Mouse (Mus musculus): Measurements from ENCODE around the gene Ppif.

Ppif gene

DNA sequence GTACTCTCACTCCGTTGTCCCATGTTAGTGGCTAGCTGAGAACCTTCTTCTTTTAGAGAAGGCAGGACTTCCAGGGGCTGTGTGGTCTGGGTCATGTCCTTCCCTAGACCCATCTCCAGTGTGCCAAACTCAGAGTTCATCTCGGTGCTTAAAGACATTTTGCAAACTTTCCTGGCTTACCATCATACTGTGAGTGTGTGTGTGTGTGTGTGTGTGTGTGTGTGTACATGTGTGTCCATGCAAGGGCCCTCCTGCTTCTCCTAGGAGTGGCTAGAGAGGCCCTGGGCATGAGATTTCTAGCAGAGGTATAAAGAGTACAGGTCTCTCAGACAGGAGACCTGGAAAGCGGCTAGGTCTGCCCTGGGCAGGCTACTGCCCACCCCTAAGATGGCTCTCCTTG is 42.2 kb downstream of the Ppif start:
- no peak for DNase-seq (ENCODE audit: low read depth, low spot score)

DNA sequence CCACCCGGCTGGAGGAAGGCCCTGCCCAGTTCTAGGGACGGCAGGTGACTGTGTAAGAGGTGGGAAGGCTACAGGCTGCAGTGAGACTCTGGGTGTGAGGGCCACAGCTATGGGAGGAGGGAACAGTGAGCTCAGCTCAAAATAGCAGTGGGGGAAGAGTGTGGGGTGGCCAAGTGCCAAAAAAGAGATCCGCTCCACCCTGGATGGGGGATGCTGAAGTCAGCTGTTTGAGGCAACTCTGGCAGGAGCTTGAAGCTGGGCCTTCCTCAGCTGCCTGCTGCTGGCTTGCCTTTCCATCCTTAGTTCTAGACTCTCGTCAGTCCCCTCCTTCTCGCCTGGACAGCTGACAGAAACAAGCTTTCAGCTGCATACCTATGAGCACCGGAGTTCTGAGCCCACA is 42.6 kb downstream of the Ppif start:
- no peak for DNase-seq (ENCODE audit: low read depth, low spot score)

DNA sequence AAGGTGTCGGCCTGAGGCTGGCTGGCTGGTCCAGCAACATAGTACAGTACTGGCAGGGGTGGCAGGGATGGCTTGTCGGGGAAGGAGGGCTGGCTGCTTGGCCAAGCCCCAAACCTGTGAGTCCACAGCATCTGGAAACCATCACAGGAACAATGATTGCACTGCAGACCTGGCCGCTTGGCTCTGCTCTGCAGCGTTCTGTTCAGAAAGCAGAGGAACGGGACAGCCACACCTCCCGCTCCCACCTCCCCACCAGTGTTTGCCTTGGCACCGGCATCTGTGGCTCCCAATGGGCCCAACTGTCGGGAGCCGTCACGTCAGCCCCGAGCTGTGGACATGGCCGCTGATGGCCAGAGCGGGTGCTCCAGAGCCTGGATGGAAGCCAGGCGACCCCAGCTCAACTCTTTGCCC is 44.6 kb downstream of the Ppif start:
- DNase-seq (ENCODE audit: low read depth, low spot score) = no peak

DNA sequence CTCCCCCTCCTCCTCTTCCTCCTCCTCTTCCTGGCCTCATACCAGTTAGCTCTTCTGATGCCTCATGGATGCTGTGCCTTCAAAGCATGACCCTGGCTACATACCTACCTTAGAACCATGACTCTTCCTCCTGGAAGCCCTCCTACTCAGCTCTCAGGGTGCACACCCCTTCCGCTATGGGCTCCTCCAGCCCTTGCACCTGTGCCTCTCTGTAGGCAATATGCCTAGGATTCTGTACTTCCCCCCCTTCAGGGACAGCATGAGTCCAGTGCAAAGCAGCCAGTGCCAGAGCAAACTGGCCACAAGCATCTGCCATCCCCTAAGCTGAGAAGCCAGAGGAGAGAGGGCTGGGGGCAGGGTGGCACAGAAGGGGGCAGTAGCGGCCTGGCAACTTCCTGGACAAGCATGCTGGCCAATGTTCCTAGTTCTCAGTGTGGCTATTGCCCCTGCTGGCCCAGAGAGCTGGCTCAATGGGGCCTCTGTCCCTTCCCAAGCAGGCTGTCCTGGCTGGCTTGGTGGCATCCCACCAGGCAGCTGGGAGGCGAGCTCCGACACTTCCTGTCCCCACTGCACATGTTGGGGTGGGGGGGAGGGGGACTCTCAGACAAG is 46.1 kb downstream of the Ppif start:
- DNase-seq (ENCODE audit: low read depth, low spot score) = no peak

DNA sequence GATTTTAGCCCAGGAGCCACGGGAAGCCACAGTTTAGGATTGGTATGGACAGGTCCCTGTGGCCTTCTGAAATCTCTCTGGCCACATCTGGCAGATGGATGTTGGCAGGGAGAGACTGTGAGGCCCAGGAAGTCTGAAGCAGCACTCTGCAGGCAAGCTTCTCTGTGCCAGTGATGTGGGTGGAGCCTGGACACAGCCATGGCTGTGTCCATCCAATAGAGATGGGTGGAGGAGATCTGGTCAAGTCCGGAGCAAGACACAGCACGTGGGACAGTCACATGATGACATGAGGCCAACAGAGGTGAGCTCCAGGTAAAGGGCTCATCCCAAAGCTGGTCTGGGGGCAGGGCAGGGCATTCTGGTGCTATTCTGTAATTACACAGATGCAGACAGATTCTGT is 47.3 kb downstream of the Ppif start:
- DNase-seq (ENCODE audit: low read depth, low spot score) = no peak

DNA sequence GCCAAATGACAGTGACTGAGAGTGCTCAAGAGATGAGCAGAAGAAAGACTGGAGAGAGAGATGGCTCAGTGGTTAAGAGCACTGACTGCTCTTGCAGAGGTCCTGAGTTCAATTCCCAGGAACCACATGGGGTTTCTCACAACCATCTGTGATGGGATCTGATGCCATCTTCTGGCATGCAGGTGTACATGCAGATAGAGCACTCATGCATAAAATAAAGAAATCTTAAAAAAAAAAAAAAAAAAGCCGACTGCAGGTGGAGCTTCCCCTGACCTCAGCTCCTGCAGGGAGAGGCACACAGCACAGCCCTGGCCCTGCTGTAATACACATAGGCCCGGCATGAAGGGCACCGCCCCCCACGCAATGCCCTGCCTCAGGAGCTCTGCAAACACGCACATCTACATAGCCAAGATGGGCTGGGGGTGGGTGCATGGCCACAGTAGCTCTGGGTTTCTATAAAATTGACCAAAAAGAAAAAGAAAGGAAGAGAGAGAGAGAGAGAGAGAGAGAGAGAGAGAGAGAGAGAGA is 48.0 kb downstream of the Ppif start:
- DNase-seq (ENCODE audit: low read depth, low spot score) = no peak

DNA sequence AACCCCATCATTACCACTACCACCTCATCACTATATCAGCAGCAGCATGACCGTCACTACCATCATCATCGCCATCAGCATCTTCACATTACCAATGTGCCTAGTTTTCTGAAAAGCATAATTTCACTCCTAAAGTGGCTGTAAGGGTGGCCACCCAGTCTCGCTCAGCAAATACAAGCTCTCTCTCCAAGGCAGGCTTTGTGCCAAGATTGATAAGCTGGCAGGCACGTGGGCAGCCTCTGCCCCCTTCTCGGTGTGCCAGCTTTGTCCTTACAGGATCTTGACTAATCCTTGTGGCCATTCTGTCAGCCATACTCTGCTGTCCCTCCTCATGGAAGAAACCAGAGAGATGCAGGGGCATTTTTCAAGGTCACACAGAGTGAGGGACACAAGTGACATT is 49.0 kb downstream of the Ppif start:
- no peak for DNase-seq (ENCODE audit: low read depth, low spot score)

DNA sequence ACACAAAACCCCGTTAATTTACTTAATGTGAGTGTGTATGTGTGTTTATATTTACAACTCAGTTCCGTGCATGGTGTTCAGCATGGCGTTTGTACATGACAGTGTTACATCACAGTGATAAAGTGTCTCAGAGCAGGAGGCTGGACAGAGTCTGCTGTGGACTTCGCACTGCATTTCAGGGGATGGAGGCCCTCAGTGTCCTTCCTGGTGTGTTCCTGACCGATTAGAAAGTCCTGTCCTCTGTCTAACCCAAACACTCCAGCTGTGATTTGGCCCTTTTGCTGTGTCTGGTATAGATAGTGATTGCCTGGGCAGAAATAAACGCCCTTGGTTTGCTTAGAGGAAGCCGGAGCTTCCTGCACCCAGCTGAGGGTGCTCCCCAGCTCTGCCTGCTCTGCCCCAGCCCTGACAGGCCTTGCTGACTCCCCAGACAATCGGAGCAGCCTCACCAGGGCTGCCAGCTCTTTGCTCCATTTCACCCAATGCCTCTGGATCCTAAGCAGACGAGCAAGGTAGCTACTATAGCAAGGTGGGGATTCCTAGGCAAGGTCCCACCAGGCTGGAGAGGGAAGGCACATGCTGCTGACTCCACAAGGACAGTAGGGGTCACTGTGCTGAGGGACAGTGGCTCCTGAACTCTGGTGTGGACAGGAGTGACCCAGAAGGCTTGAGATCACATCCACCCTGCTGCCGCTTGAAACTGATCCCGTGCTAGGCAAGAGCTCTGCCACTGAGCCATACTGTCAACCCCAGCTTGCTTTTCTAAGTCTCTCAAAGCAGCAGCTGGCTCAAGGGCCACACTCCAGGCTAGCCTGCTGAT is 51.6 kb downstream of the Ppif start:
- DNase-seq (ENCODE audit: low read depth, low spot score) = no peak

DNA sequence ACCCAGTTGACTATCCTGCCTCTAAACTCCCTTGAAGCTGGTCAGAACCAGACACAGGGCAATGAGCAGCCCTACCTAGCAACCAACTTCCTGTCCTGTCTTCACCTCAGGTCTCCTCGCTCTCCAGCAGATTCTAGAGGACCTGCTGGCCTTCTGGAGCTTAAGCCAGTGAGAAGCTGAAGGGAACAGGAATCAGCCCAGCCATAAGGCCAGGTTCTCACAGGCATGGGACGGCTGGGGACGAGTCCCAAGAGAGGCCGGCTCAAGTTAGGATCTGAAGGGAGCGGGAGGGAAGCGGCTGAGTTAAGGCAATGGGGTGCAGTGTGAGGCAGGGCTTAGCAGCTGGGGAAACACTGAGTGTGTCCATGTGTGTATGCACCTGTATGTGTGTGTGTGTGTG is 52.4 kb downstream of the Ppif start:
- DNase-seq (ENCODE audit: low read depth, low spot score) = no peak

DNA sequence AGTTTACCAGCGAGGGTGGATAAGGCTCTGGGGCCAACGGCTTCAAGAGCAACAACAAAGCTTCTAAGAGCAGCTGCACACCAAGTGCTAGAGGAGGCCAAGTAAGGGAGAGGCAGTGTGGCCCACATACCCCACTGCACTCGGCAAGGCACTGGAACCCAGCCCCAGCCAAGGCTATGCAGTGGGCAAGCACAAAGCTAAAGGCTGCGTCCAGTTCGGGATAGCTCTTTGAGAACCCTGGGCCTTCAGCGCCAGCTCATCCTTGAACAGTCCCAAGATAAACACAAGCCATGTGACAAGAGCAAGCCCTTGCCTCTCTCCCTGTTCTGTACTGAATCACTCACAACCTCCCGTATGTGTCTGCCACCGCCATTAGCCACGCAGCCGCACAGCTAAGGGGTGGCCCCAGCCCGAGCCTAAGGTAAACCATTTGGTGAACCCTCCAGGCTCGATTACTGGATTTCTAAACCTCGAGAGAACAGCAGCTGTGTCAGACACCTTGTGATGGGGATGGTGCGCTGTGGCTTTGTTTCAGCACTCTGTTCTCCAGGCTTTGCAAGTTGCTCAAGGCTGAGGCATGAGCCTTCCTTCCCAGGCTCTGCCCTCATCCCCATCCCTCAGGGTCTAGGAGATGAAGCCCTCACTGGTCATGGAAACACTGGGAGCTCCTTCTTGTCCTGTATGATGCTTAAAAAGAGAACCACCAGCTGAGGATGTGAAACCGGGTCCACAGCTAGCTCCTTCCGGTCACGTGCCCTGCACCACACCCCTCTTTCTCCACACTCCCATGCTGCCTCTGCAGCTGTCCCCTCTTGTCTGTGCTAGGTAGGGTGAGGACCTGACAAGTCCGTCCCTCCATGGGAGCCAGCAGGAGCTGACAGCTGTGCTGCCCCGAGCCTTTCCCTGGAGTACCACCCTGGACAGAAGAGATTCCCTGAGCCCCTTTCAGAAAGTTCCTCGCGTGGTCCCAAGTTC is 53.3 kb downstream of the Ppif start:
- DNase-seq (ENCODE audit: low read depth, low spot score) = no peak

DNA sequence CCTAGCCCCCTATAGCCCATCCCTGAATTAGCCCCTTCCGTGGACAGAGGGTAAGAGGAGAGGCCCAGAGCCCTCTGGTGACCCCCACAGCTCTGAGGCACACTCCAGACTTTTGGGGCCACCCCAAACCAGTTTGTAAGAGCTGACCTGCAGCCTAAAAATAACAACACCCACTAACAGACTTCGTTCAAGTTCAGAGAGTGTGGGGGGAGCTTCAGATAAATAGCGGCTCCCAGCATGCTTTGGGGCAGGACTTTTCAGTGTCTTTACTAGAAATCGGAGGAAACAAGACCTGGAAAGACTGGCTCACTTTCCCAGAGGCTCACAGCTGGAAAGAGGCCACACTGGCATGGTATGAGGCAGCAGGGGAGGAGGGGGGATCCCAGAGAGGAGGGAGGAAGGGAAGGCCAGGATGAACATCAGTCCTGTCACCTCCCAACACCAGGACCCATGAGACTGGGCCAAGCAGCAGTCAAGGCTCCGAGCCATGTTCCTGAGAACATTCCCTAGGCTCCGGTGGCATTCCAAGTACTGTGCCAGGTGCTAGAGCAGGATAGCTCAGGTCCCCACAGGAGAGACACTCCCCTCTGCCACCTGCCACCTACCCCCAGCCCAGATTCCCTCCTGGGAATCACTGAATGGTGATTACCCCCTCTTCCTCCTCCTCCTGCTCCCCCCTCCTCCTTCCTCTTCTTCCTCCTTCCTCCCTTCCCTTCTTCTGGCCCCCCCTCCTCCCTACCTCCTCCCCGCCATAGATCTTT is 54.2 kb downstream of the Ppif start:
- no peak for DNase-seq (ENCODE audit: low read depth, low spot score)

DNA sequence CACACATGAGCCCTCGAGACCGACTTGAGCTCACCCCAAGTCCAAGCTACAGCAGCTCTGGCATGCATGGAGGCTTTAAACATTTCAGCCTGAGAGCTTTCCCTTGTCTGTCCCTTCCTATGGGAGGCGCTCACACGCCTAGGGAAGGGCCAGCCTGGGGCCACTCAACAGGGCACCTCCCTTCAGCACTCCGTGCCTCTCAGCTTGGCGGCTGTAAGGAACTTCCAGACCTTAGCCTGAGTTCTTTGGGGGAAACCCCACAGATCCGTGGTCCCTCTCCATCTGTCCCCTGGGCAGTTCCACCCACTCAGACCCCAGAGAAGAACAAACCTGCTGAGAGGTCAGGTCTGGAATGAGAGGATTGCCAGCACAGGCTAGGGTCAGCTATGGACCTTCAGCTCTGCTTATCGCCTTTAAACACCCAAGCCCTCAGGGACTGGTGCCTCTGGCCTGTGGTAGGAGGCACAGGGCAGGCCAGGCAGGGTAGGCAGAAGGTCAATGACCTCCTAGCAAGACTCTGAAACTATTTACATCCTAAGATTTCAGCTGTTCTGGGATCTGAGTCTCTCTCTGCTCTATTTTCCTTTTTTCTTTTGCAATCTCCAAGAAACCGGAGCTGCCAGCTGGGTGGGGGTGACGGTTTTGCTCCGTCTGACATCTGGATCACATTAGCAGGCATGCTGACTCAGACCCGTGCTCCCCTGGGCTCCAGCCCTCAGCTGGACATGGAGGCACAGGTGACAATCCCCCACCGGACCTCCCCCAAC is 55.4 kb downstream of the Ppif start:
- no peak for DNase-seq (ENCODE audit: low read depth, low spot score)
